Mouse (Mus musculus): ENCODE results near the gene Aldoc. TPM values are rescaled to one million over a fixed set of nuclear protein-coding genes. Genes with fewer than 3 reads are reported as not detected.

The Aldoc gene
- total RNA-seq, 1 experiment, result 5.0 TPM

- peaks cover 6% of the 10 kb centered on the region; the same call in 1 of the 2 replicates for H3K36me3 ChIP-seq (ENCODE audit: control insufficient read depth, insufficient read depth, low read length, poor library complexity, severe bottlenecking)
- H3K9me3 ChIP-seq (ENCODE audit: control insufficient read depth, insufficient read depth, low read depth, low read length), result no peaks in the 10 kb centered on the region
- H3K9ac ChIP-seq (ENCODE audit: insufficient read depth, low read depth, low read length, poor library complexity, severe bottlenecking), result no peak overlapping the region
- TF ChIP-seq MAFK (IDR thresholded peaks at IDR 0.05; ENCODE audit: insufficient read depth, low read depth, low read length) (peak; percentile 45; the same call in 1 of the 2 replicates), HCFC1 (IDR thresholded peaks at IDR 0.05; ENCODE audit: borderline replicate concordance, insufficient read depth, low read length) (no peak)
- in situ Hi-C loops (cut with MboI; ENCODE audit: low sequenced_read_pairs in 2 of 2, unreplicated experiment in 2 of 2), result no loop called here
- H3K27ac ChIP-seq (ENCODE audit: insufficient read depth, low read depth, low read length, poor library complexity, severe bottlenecking), result no peak overlapping the region
- no peak for DNase-seq (ENCODE audit: low read depth, low spot score)
- H3K4me1 ChIP-seq (ENCODE audit: control insufficient read depth in 2 of 2, insufficient read depth in 2 of 2, low read length in 2 of 2, poor library complexity in 1 of 2), result peaks cover 2 to 5% of the 10 kb centered on the region in 2 experiments; a peak in 3 of 4 replicates
- no peak overlapping the region for H3K4me3 ChIP-seq (ENCODE audit: insufficient read depth in 1 of 2, low read depth in 1 of 2, low read length in 2 of 2, poor library complexity in 1 of 2, severe bottlenecking in 1 of 2)
These were observed 4.4 kb downstream of the Aldoc start for GRCm38 (mm10) chr11:78327215-78327614.

- peaks cover 9% of the 10 kb centered on the region; the same call in 1 of the 2 replicates for H3K36me3 ChIP-seq (ENCODE audit: control insufficient read depth, insufficient read depth, low read length, poor library complexity, severe bottlenecking)
- H3K9ac ChIP-seq (ENCODE audit: insufficient read depth, low read depth, low read length, poor library complexity, severe bottlenecking), result peak within 1 kb of the TSS; percentile 75
- in situ Hi-C loops (cut with MboI; ENCODE audit: low sequenced_read_pairs in 2 of 2, unreplicated experiment in 2 of 2), result no loop called here
- peaks cover 0 to 2% of the 10 kb centered on the region in 2 experiments; a peak in 2 of 4 replicates for H3K4me1 ChIP-seq (ENCODE audit: control insufficient read depth in 2 of 2, insufficient read depth in 2 of 2, low read length in 2 of 2, poor library complexity in 1 of 2)
- no peaks in the 10 kb centered on the region for H3K9me3 ChIP-seq (ENCODE audit: control insufficient read depth, insufficient read depth, low read depth, low read length)
- DNase-seq (ENCODE audit: low read depth, low spot score), result peak; percentile 95
- TF ChIP-seq ZC3H11A (IDR thresholded peaks at IDR 0.05; ENCODE audit: borderline replicate concordance, low read depth, low read length), result no peak
- no peak for TF ChIP-seq HCFC1 (IDR thresholded peaks at IDR 0.05; ENCODE audit: borderline replicate concordance, insufficient read depth, low read length)
- TF ChIP-seq ZNF384 (IDR thresholded peaks at IDR 0.05; ENCODE audit: low read depth, low read length), result 0 out of 2 replicates have a peak, but pooled peaks have one; percentile 9
- TF ChIP-seq CHD2 (IDR thresholded peaks at IDR 0.05; ENCODE audit: low read depth, low read length), result peak; percentile 57; the same call in 1 of the 2 replicates
- no peak for TF ChIP-seq MAFK (IDR thresholded peaks at IDR 0.05; ENCODE audit: insufficient read depth, low read depth, low read length)
- H3K4me3 ChIP-seq (ENCODE audit: insufficient read depth in 1 of 2, low read depth in 1 of 2, low read length in 2 of 2, poor library complexity in 1 of 2, severe bottlenecking in 1 of 2), result peak within 1 kb of the TSS; percentile 72 to 97
- H3K27ac ChIP-seq (ENCODE audit: insufficient read depth, low read depth, low read length, poor library complexity, severe bottlenecking), result no peak within 1 kb of the TSS
These were observed 5.1 kb downstream of the Aldoc start, which contains the start of gene Pigs for GRCm38 (mm10) chr11:78327634-78328511. Gene Pigs, plus strand, starts transcription at chr11:78328415.

- no peak for TF ChIP-seq CHD2 (IDR thresholded peaks at IDR 0.05; ENCODE audit: low read depth, low read length)
- TF ChIP-seq ZNF384 (IDR thresholded peaks at IDR 0.05; ENCODE audit: low read depth, low read length), result no peak
- no peak for TF ChIP-seq ZC3H11A (IDR thresholded peaks at IDR 0.05; ENCODE audit: borderline replicate concordance, low read depth, low read length)
- no peak for TF ChIP-seq HCFC1 (IDR thresholded peaks at IDR 0.05; ENCODE audit: borderline replicate concordance, insufficient read depth, low read length)
- no peak for TF ChIP-seq MAFK (IDR thresholded peaks at IDR 0.05; ENCODE audit: insufficient read depth, low read depth, low read length)
- DNase-seq (ENCODE audit: low read depth, low spot score), result no peak
- in situ Hi-C loops (cut with MboI; ENCODE audit: low sequenced_read_pairs in 2 of 2, unreplicated experiment in 2 of 2), result no loop called here
- peaks cover 13% of the 10 kb centered on the region; the same call in 1 of the 2 replicates for H3K36me3 ChIP-seq (ENCODE audit: control insufficient read depth, insufficient read depth, low read length, poor library complexity, severe bottlenecking)
- peaks cover 0 to 2% of the 10 kb centered on the region in 2 experiments; a peak in 2 of 4 replicates for H3K4me1 ChIP-seq (ENCODE audit: control insufficient read depth in 2 of 2, insufficient read depth in 2 of 2, low read length in 2 of 2, poor library complexity in 1 of 2)
- peak overlapping the region; percentile 72 to 97 for H3K4me3 ChIP-seq (ENCODE audit: insufficient read depth in 1 of 2, low read depth in 1 of 2, low read length in 2 of 2, poor library complexity in 1 of 2, severe bottlenecking in 1 of 2)
- H3K9ac ChIP-seq (ENCODE audit: insufficient read depth, low read depth, low read length, poor library complexity, severe bottlenecking), result peak overlapping the region; percentile 75
- no peak overlapping the region for H3K27ac ChIP-seq (ENCODE audit: insufficient read depth, low read depth, low read length, poor library complexity, severe bottlenecking)
- no peaks in the 10 kb centered on the region for H3K9me3 ChIP-seq (ENCODE audit: control insufficient read depth, insufficient read depth, low read depth, low read length)
These were observed 5.8 kb downstream of the Aldoc start for GRCm38 (mm10) chr11:78328512-78329056.

GRCm38 (mm10) chr11:78332676-78333075 is 9.9 kb downstream of the Aldoc start:
- Histone ChIP-seq H3K4me1 (ENCODE audit: control insufficient read depth in 2 of 2, insufficient read depth in 2 of 2, low read length in 2 of 2, poor library complexity in 1 of 2) (peaks cover 2% of the 10 kb centered on the region in 2 experiments; a peak in 2 of 4 replicates), H3K9ac (ENCODE audit: insufficient read depth, low read depth, low read length, poor library complexity, severe bottlenecking) (no peak overlapping the region), H3K27ac (ENCODE audit: insufficient read depth, low read depth, low read length, poor library complexity, severe bottlenecking) (no peak overlapping the region), H3K9me3 (ENCODE audit: control insufficient read depth, insufficient read depth, low read depth, low read length) (no peaks in the 10 kb centered on the region), H3K36me3 (ENCODE audit: control insufficient read depth, insufficient read depth, low read length, poor library complexity, severe bottlenecking) (peaks cover 22% of the 10 kb centered on the region), H3K4me3 (ENCODE audit: insufficient read depth in 1 of 2, low read depth in 1 of 2, low read length in 2 of 2, poor library complexity in 1 of 2, severe bottlenecking in 1 of 2) (no peak overlapping the region)
- in situ Hi-C loops (cut with MboI; ENCODE audit: low sequenced_read_pairs in 2 of 2, unreplicated experiment in 2 of 2), result no loop called here
- TF ChIP-seq CHD2 (IDR thresholded peaks at IDR 0.05; ENCODE audit: low read depth, low read length), result no peak
- TF ChIP-seq ZC3H11A (IDR thresholded peaks at IDR 0.05; ENCODE audit: borderline replicate concordance, low read depth, low read length), result no peak
- no peak for TF ChIP-seq ZNF384 (IDR thresholded peaks at IDR 0.05; ENCODE audit: low read depth, low read length)
- no peak for DNase-seq (ENCODE audit: low read depth, low spot score)

All from ES-E14 (cell line).